Mouse (Mus musculus) forebrain, embryonic 16.5 days (tissue): Measurements from ENCODE around the gene Kat14. TPM values are rescaled to one million over a fixed set of nuclear protein-coding genes. Genes with fewer than 3 reads are reported as not detected.
A peak's percentile ranks its signal among the peaks of the same experiment; 100 is the strongest.

Experiments
- ATAC-seq: fragments of 200-750 bp; cut with Nextera tagmentation; 2 replicates; pipeline ENCODE4 v1.8.0; 2017; ENCODE audit warnings: mild to moderate bottlenecking, moderate library complexity
- H3K27ac ChIP-seq: fragments of 300-500 bp; sonication (generic); 2 replicates; pipeline ENCODE4 v1.5.1; 2014; ENCODE audit warnings: low read length, control low read depth
- H3K27me3 ChIP-seq: fragments of 300-500 bp; sonication (generic); replicated peaks from 2 replicates; pipeline ENCODE4 v1.6.1; 2014; ENCODE audit warnings: low read length; ENCODE audit not compliant: control insufficient read depth, insufficient read depth
- H3K36me3 ChIP-seq: fragments of 300-500 bp; sonication (generic); 2 replicates; pipeline ENCODE4 v1.6.1; 2014; ENCODE audit not compliant: control insufficient read depth, insufficient read depth
- H3K4me1 ChIP-seq: fragments of 300-500 bp; sonication (generic); replicated peaks from 2 replicates; pipeline ENCODE4 v1.6.1; 2014; ENCODE audit warnings: low read length; ENCODE audit not compliant: control insufficient read depth, insufficient read depth
- H3K4me2 ChIP-seq: fragments of 300-500 bp; sonication (generic); 2 replicates; pipeline ENCODE4 v1.6.1; 2014; ENCODE audit warnings: mild to moderate bottlenecking, low read length, control low read depth
- H3K4me3 ChIP-seq: fragments of 300-500 bp; sonication (generic); replicated peaks from 2 replicates; pipeline ENCODE4 v1.5.1; 2014; ENCODE audit warnings: mild to moderate bottlenecking, low read length, control low read depth
- H3K9ac ChIP-seq: fragments of 300-500 bp; sonication (generic); replicated peaks from 2 replicates; pipeline ENCODE4 v1.6.1; 2014; ENCODE audit warnings: low read depth, low read length, control low read depth
- H3K9me3 ChIP-seq: fragments of 300-500 bp; sonication (generic); 2 replicates; pipeline ENCODE4 v1.6.1; 2016; ENCODE audit warnings: low read length; ENCODE audit not compliant: control insufficient read depth
- WGBS: fragments of 180-500 bp; shearing (Covaris S2); extraction: QIAGEN DNeasy Blood & Tissue Kit; methylation state at CpG from one replicate; pipeline ENCODE4 v1.1.7; 2014; 5-methylcytosine and 5-hydroxymethylcytosine counted together
- polyA plus RNA-seq: library from polyadenylated mRNA; unstranded; fragments of >200 nt; fragmentation: Nextera tagmentation; extraction: Ambion mirVana; gene quantifications from 2 replicates; pipeline ENCODE4 v1.2.1, GENCODE M21; 2015

The Kat14 gene
- polyA plus RNA-seq = 28.3 and 29.2 TPM in 2 replicates

DNA sequence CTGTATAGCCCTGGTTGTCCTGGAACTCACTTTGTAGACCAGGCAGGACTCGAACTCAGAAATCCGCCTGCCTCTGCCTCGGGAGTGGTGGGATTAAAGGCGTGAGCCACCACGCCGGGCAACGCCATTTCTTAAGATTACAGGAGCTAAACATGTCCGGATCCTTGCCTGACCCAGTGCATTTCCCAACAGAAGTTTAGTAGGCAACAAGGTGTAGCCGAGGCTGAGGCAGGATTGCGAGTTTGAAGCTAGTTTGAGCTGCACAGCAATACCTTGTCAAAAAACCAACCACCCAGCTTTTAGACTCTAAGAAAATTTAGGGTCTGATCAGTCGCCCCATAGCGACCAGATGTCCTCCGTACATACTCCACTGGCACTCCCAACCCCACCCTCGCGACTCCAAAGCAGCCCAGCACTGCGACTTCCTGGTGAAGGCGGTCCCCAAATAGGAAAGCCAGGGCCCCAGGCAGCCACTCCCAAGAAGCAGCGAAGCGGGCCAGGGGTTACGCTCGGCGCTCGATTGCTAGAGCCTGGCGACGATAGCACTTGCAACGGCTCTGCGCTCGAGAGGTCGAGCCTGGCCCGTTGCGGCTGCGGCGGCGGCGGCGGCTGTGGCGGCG is at the start of gene Kat14, which contains the start of gene Pet117:
TSS of gene Kat14 (plus strand) at position 584 of the 620 bp plus-strand sequence.
TSS of gene Pet117 (plus strand) at position 597 of the 620 bp plus-strand sequence.
- peak; percentile 96 for ATAC-seq
- H3K27ac ChIP-seq = peak within 1 kb of the TSS; percentile 92
- peaks cover 11% of the 10 kb centered on the region for H3K4me1 ChIP-seq
- H3K9ac ChIP-seq = peak within 1 kb of the TSS; percentile 92
- H3K4me2 ChIP-seq = peak within 1 kb of the TSS; percentile 72
- H3K36me3 ChIP-seq = no peaks in the 10 kb centered on the region; the same call in 1 of the 2 replicates
- H3K9me3 ChIP-seq = no peaks in the 10 kb centered on the region
- 8% methylated on average over 37 of the region's 38 CpGs for WGBS
- no peaks in the 10 kb centered on the region for H3K27me3 ChIP-seq
- H3K4me3 ChIP-seq = peak within 1 kb of the TSS; percentile 88

DNA sequence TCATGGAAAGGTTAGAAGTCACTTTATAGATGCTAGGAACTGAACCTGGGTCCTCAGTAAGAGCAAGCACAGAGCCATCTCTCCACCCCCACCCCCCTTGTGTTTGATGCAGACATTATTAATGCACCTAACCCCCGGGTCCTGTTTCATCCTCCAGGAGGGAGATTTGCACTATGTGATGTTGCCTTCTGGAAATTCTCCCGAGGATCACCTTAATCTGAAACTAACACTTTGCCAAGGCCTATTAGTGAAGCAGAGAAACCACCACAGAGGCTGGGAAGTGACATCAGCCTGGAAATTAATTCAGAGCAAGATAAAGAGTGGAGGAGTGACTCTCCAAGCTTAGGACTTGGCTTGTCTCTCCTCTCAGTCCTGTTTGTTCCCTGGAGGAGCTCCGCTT is 44.6 kb upstream of the Kat14 start:
- Histone ChIP-seq H3K9me3 (no peaks in the 10 kb centered on the region), H3K9ac (no peak overlapping the region), H3K4me3 (no peak overlapping the region), H3K27ac (no peak overlapping the region), H3K4me1 (no peaks in the 10 kb centered on the region), H3K36me3 (no peaks in the 10 kb centered on the region), H3K4me2 (no peak overlapping the region), H3K27me3 (peaks cover 14% of the 10 kb centered on the region; the same call in 1 of the 2 replicates)
- 54% methylated on average over 3 of the region's 3 CpGs for WGBS
- no peak for ATAC-seq

DNA sequence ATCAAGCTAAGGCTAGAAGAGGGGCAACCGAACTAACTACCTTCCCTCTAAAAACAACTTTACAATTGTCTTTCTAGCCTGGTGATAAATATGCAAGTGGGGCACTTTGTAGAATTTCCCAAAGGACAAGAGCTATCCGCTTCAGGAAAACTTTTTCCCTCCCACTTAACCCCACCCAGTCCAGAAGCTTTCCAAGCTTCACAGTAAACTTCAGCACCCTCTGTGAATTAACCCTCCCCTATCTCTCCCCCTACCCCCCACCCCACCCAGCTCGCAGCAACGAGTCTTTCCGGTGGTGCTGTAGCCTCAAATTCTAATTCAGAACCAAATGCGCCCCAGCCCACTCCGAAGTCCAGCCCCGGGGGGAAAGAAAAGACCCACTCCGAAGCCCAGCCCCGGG is 39.3 kb upstream of the Kat14 start:
- H3K4me2 ChIP-seq = no peak overlapping the region
- no peak for ATAC-seq
- no peaks in the 10 kb centered on the region for H3K9me3 ChIP-seq
- H3K27ac ChIP-seq = no peak overlapping the region
- peaks cover 32% of the 10 kb centered on the region for H3K4me1 ChIP-seq
- no peak overlapping the region for H3K4me3 ChIP-seq
- 3% methylated on average over 5 of the region's 10 CpGs for WGBS
- no peak overlapping the region for H3K9ac ChIP-seq
- no peaks in the 10 kb centered on the region for H3K36me3 ChIP-seq
- H3K27me3 ChIP-seq = peaks cover 50% of the 10 kb centered on the region

DNA sequence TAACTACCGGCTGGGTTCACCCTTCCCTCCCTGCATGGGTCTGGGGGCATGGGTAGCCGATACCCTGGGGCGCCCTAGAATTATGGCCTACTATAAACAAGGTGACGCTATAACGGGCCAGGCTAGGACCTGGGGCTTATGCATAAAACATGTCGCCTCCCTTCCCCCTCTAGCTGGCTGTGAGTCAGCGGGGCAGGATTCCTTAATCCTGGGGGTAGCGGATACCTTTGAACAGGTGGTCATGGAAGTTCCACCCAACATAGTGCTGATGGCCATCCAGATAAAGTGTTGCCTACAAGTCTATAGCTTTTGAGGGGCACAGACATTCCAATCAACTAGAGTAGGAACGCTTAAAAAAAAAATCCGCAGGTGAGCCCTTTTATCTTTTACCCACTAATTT is 38.8 kb upstream of the Kat14 start:
- no peaks in the 10 kb centered on the region for H3K36me3 ChIP-seq
- H3K27ac ChIP-seq = no peak overlapping the region
- H3K9ac ChIP-seq = no peak overlapping the region
- no peaks in the 10 kb centered on the region for H3K9me3 ChIP-seq
- peaks cover 32% of the 10 kb centered on the region for H3K4me1 ChIP-seq
- WGBS = 5% methylated on average over 10 of the region's 10 CpGs
- no peak overlapping the region for H3K4me2 ChIP-seq
- peaks cover 51% of the 10 kb centered on the region for H3K27me3 ChIP-seq
- ATAC-seq = no peak
- no peak overlapping the region for H3K4me3 ChIP-seq

DNA sequence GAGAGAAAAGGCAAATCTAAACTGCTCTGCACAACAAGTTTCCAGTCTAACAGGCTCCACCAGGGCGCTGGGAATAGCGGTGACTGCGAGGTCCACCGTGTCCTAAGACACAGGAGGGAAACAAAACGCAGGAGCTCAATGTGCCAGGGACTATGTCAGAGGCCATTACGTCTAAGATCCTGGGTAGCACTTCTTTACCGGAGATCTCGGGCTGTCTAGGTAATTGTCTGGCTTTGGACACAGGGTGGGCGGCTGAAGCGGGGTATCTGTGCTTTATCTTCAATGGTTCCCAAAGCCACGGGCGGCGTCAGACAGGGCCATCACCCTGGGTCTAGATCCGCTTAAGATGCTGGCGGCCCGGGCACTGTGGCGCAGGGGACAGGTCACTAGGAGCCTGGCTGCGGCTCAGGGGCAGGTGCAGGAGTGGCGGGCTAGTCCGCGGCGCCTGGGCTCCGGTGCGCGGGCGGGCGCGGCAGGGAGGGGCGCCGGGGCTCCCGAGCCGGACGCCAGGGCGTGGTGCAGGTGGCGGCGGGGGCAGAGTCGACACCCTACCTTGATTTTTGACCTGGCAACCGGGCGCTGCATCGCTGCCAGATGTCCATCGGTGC is 38.3 kb upstream of the Kat14 start:
- Histone ChIP-seq H3K36me3 (no peaks in the 10 kb centered on the region), H3K27me3 (peaks cover 54% of the 10 kb centered on the region), H3K9me3 (no peaks in the 10 kb centered on the region), H3K4me3 (peak overlapping the region; percentile 51), H3K4me1 (peaks cover 32% of the 10 kb centered on the region), H3K9ac (peak overlapping the region; percentile 46), H3K4me2 (peak overlapping the region; percentile 96), H3K27ac (no peak overlapping the region)
- under 1% methylated on average over 27 of the region's 41 CpGs for WGBS
- peak; percentile 37; the same call in 1 of the 2 replicates for ATAC-seq

DNA sequence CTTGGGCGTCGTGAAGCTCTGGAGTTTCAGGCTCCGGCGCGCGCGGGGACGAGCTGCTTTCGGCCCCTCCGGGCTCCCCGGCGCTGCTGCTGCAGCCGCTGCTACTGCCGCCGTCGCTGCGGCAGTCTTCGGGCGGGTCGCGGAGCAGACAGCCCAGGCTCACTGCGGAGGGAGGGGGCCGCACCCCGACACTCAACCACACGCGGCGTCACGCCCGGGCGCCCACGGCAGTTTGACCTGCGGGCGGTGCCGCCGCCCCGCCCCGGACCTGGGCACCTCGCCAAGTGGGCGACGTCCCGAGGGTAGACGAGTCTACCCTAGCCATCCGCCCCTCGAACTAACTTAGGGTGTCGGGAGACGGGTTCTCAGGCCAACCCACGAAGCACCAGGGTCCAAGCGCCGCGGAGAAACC is 37.8 kb upstream of the Kat14 start:
- Histone ChIP-seq H3K4me3 (peak overlapping the region; percentile 51), H3K9ac (peak overlapping the region; percentile 46), H3K36me3 (no peaks in the 10 kb centered on the region), H3K9me3 (no peaks in the 10 kb centered on the region), H3K4me2 (peak overlapping the region; percentile 96), H3K4me1 (peaks cover 32% of the 10 kb centered on the region), H3K27ac (no peak overlapping the region), H3K27me3 (peaks cover 55% of the 10 kb centered on the region)
- under 1% methylated on average over 50 of the region's 50 CpGs for WGBS
- peak; percentile 67 for ATAC-seq

DNA sequence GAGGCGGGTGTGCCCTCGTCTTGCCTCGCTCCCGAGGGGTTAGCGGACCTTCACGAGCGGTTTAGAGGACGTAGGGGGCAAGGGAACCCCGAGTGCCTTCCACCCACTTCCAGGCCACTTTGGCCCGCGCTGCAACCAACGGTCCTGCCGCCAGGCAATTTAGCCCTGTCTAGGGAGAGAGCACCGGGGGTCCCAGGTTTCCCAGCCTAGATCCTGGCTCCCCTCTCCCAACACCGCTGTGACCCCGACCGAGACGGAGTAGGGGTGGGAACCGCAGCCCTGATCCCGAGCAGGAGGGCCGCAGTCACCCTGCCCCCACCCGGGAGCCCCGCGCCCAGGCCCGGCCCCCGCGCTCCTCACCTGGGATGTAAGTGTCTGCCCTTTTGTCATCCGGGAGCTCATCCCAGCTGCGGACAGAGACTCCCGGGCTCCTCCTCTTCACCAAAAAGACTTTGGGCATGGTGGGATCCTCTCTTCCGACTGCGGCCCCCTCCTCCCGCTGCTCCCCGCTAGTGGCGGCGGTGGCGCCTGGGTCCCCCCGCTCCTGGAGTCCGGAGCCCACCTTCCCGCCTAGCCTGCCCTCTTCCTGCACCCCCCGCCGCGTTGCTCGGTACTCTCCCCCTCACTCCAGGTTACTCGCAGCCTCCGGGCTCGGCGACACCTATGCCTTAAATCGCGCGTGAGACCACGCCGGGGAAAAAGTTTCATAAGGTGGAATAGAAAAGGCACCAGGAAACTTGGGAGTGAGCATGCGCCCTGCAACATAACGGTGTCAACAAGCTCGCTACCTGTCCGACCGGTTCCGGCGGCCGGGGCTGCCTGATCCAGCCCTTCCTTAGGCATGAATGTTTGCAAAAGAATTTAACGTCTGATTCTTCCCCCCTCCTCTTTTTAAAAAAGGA is 37.1 kb upstream of the Kat14 start, which contains the start of gene Ovol2:
TSS of gene Ovol2 (minus strand) at position 746 of the 902 bp plus-strand sequence.
- Histone ChIP-seq H3K36me3 (no peaks in the 10 kb centered on the region), H3K4me3 (peak within 1 kb of the TSS; percentile 51), H3K27me3 (peaks cover 57% of the 10 kb centered on the region), H3K9ac (peak within 1 kb of the TSS; percentile 46), H3K4me2 (peak within 1 kb of the TSS; percentile 96), H3K9me3 (no peaks in the 10 kb centered on the region), H3K4me1 (peaks cover 32% of the 10 kb centered on the region), H3K27ac (no peak within 1 kb of the TSS)
- under 1% methylated on average over 62 of the region's 62 CpGs for WGBS
- ATAC-seq = peak; percentile 34

DNA sequence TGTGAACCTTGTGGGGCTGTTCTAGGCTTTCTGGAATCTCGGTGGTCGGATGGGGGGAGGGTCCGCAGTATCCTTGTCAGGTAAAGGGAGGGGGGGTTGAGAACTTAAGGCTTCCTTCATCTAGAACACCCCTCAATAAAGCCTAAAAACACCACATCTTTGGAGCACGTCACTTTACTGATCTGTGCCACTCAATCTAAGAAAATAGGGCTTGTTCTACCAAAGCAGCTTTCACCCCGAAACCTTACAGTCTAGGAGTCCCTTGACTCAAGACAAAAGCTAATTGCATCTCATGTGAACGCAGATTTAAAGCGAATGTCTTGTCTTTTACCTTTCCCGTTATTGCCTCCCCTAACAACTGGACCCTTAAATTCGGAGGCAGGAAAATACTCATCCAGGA is 36.3 kb upstream of the Kat14 start:
- Histone ChIP-seq H3K36me3 (no peaks in the 10 kb centered on the region), H3K9ac (no peak overlapping the region), H3K27ac (no peak overlapping the region), H3K4me1 (peaks cover 32% of the 10 kb centered on the region), H3K27me3 (peaks cover 55% of the 10 kb centered on the region), H3K4me2 (peak overlapping the region; percentile 96), H3K4me3 (peak overlapping the region; percentile 30; the same call in 1 of the 2 replicates), H3K9me3 (no peaks in the 10 kb centered on the region)
- 3% methylated on average over 9 of the region's 9 CpGs for WGBS
- no peak for ATAC-seq
